Mouse (Mus musculus): ENCODE measurements at regions not wholly inside any gene's neighbourhood (a gene's known extent, or its start where the extent isn't known, plus 50 kb on each side); places are given as distances from the start of the nearest gene placed in this dataset.

DNA sequence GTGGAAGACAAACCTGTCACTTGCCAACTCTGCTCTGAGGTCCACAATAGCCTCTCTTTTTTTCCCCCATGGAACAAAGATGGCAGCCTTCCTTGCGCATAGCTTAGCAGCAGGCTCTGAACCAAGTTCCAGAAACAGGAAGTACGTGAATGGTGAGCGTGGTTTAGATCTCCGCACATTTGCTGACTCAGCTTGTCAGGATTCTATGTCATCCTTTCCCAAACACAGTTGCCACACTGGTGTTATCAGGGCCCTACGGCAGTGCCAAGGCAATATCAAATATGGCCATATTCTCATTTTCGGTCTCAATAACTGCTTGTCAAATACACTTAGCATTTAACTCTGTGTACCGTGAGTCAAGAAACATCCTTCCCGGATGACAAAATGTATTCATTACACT lies 161.8 kb upstream of the Irx5 start:
- Histone ChIP-seq H3K79me2 (ENCODE audit: control insufficient read depth, insufficient read depth) (no peaks in the 10 kb centered on the region), H3K4me3 (ENCODE audit: insufficient read depth, poor library complexity, severe bottlenecking) (no peak overlapping the region), H3ac (ENCODE audit: control insufficient read depth, insufficient read length, low read depth) (no peak overlapping the region), H3K27me3 (ENCODE audit: control insufficient read depth, insufficient read depth, insufficient read length) (no peaks in the 10 kb centered on the region), H3K36me3 (ENCODE audit: control insufficient read depth, insufficient read depth) (no peaks in the 10 kb centered on the region), H3K79me3 (ENCODE audit: low read depth) (no peaks in the 10 kb centered on the region)
- TF ChIP-seq CTCF (IDR thresholded peaks at IDR 0.05; ENCODE audit: control insufficient read depth, insufficient read depth, insufficient read length) (no peak), FOSL1 (IDR thresholded peaks at IDR 0.05; ENCODE audit: insufficient read depth, low read length, poor library complexity, severe bottlenecking) (no peak), USF1 (IDR thresholded peaks at IDR 0.05; ENCODE audit: low read depth) (no peak), MYOD1 (IDR thresholded peaks at IDR 0.05; ENCODE audit: control insufficient read depth, insufficient read length, low read depth) (no peak), CEBPB (IDR thresholded peaks at IDR 0.05; ENCODE audit: low read depth) (no peak), MAX (IDR thresholded peaks at IDR 0.05) (no peak), MYOG (IDR thresholded peaks at IDR 0.05; ENCODE audit: control insufficient read depth, extremely low read depth, insufficient read length) (no peak)

DNA sequence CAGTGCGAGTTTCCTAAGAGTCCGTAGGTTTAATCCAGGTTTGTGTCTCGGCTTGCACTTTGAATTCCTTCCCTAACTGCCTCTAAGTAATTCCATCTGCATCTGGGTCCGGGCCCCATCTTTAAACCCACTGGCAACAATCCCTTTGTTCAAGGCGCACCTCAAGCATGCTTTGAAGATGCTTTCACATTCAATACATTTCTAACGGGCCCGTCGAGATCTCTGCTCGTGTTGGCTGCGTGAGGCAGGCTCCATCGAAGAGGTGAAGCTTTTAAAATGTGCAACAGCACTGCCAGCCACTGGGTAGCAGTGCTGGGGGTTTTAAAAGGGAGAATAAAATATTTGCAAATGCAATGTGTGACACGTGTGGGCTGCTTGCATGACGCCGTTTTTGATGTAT lies 163.4 kb upstream of the Irx5 start:
- TF ChIP-seq USF1 (IDR thresholded peaks at IDR 0.05; ENCODE audit: low read depth) (no peak), MYOG (IDR thresholded peaks at IDR 0.05; ENCODE audit: control insufficient read depth, extremely low read depth, insufficient read length) (no peak), MAX (IDR thresholded peaks at IDR 0.05) (no peak), CEBPB (IDR thresholded peaks at IDR 0.05; ENCODE audit: low read depth) (no peak), FOSL1 (IDR thresholded peaks at IDR 0.05; ENCODE audit: insufficient read depth, low read length, poor library complexity, severe bottlenecking) (no peak), MYOD1 (IDR thresholded peaks at IDR 0.05; ENCODE audit: control insufficient read depth, insufficient read length, low read depth) (no peak), CTCF (IDR thresholded peaks at IDR 0.05; ENCODE audit: control insufficient read depth, insufficient read depth, insufficient read length) (no peak)
- Histone ChIP-seq H3K79me3 (ENCODE audit: low read depth) (no peaks in the 10 kb centered on the region), H3K4me3 (ENCODE audit: insufficient read depth, poor library complexity, severe bottlenecking) (no peak overlapping the region), H3K79me2 (ENCODE audit: control insufficient read depth, insufficient read depth) (no peaks in the 10 kb centered on the region), H3K36me3 (ENCODE audit: control insufficient read depth, insufficient read depth) (no peaks in the 10 kb centered on the region), H3K27me3 (ENCODE audit: control insufficient read depth, insufficient read depth, insufficient read length) (no peaks in the 10 kb centered on the region), H3ac (ENCODE audit: control insufficient read depth, insufficient read length, low read depth) (no peak overlapping the region)

DNA sequence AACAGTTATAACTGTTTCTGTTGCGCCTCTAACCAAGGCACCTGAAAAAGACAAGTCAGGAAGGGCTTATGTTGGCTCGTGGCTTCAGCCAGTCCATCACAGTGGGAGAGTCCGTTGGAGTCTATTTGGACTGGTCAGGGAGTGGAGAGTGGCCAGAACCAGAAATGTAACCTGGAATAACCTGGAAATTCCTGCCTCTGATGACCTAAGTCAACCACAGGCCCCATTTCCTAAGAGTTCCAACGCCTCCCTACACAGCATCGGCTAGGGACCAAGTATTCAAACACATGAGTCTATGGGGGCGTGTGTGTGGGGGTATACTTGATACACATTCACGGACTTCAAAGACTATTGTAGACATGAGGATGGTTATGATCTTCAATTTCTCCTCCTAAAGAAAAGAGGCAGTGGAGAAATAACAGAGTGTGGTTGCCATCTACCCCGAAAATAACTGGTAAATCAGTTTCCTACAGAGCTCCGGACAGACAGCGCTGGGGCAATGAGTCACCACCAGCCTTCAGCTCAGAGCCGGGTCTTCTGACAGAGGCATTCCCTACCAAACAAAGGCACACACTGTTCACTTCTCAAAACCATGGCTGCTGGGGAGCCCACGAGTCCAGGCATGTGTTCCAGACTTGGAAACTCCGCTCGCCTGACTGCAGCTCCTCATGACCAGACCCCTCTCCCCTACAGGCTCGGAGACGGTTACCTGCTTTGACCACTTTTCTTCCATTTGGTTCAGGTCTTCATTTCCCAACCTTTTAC lies 167.0 kb upstream of the Irx5 start:
- no peak overlapping the region for H3ac ChIP-seq (ENCODE audit: control insufficient read depth, insufficient read length, low read depth)
- H3K79me2 ChIP-seq (ENCODE audit: control insufficient read depth, insufficient read depth): no peaks in the 10 kb centered on the region
- no peak overlapping the region for H3K4me3 ChIP-seq (ENCODE audit: insufficient read depth, poor library complexity, severe bottlenecking)
- no peaks in the 10 kb centered on the region for H3K79me3 ChIP-seq (ENCODE audit: low read depth)
- no peaks in the 10 kb centered on the region for H3K27me3 ChIP-seq (ENCODE audit: control insufficient read depth, insufficient read depth, insufficient read length)
- no peaks in the 10 kb centered on the region for H3K36me3 ChIP-seq (ENCODE audit: control insufficient read depth, insufficient read depth)
- TF ChIP-seq FOSL1 (IDR thresholded peaks at IDR 0.05; ENCODE audit: insufficient read depth, low read length, poor library complexity, severe bottlenecking): no peak
- no peak for TF ChIP-seq USF1 (IDR thresholded peaks at IDR 0.05; ENCODE audit: low read depth)
- TF ChIP-seq CEBPB (IDR thresholded peaks at IDR 0.05; ENCODE audit: low read depth): no peak
- TF ChIP-seq MYOD1 (IDR thresholded peaks at IDR 0.05; ENCODE audit: control insufficient read depth, insufficient read length, low read depth): no peak
- no peak for TF ChIP-seq MYOG (IDR thresholded peaks at IDR 0.05; ENCODE audit: control insufficient read depth, extremely low read depth, insufficient read length)
- TF ChIP-seq MAX (IDR thresholded peaks at IDR 0.05): no peak
- TF ChIP-seq CTCF (IDR thresholded peaks at IDR 0.05; ENCODE audit: control insufficient read depth, insufficient read depth, insufficient read length): no peak

DNA sequence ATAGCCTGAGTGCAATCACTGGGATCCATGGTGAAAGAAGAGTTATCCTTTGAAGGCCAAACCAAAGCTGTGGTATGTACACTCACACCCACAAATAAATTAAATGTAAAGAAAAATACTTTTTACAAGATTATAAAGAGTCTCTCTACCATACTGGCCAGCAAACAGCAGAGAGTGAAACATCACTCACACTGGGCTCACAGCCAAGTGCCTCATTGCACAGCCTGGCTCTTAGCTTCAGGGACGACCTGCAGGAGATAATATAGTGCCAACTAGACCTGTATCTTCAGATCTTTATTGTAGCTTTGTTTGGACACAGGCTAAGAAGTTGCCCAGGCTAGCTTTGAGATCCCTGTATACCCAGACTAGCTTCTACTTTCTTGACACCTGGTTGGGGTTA lies 174.1 kb upstream of the Irx5 start:
- H3K27me3 ChIP-seq (ENCODE audit: control insufficient read depth, insufficient read depth, insufficient read length): no peaks in the 10 kb centered on the region
- no peaks in the 10 kb centered on the region for H3K79me3 ChIP-seq (ENCODE audit: low read depth)
- H3K79me2 ChIP-seq (ENCODE audit: control insufficient read depth, insufficient read depth): no peaks in the 10 kb centered on the region
- TF ChIP-seq CTCF (IDR thresholded peaks at IDR 0.05; ENCODE audit: control insufficient read depth, insufficient read depth, insufficient read length) (no peak), MYOG (IDR thresholded peaks at IDR 0.05; ENCODE audit: control insufficient read depth, extremely low read depth, insufficient read length) (no peak), MAX (IDR thresholded peaks at IDR 0.05) (no peak), FOSL1 (IDR thresholded peaks at IDR 0.05; ENCODE audit: insufficient read depth, low read length, poor library complexity, severe bottlenecking) (no peak), CEBPB (IDR thresholded peaks at IDR 0.05; ENCODE audit: low read depth) (no peak)
- H3ac ChIP-seq (ENCODE audit: control insufficient read depth, insufficient read length, low read depth): no peak overlapping the region
- no peaks in the 10 kb centered on the region for H3K36me3 ChIP-seq (ENCODE audit: control insufficient read depth, insufficient read depth)
- no peak overlapping the region for H3K4me3 ChIP-seq (ENCODE audit: insufficient read depth, poor library complexity, severe bottlenecking)

DNA sequence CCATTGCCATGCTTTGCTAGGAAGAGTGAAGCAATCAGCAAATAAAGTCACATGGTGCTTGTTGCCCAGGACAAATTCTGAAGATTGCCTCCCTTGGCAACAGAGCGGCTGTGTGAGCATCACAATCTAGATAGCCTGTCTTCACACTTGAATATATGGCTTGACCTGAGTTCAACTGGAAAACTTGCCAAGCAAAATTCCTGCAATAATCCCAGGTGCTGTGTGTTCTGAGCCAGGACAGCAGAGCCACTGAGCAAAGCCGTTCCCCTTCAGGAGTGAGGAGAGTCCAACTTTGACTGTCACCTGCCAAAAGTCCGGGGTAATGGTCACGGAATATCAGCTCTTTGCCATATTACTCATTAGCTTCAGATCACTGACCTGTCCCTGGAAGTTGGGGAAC lies 176.8 kb upstream of the Irx5 start:
- Histone ChIP-seq H3K27me3 (ENCODE audit: control insufficient read depth, insufficient read depth, insufficient read length) (no peaks in the 10 kb centered on the region), H3K79me2 (ENCODE audit: control insufficient read depth, insufficient read depth) (no peaks in the 10 kb centered on the region)
- TF ChIP-seq FOSL1 (IDR thresholded peaks at IDR 0.05; ENCODE audit: insufficient read depth, low read length, poor library complexity, severe bottlenecking): no peak
- no peak for TF ChIP-seq USF1 (IDR thresholded peaks at IDR 0.05; ENCODE audit: low read depth)
- TF ChIP-seq CTCF (IDR thresholded peaks at IDR 0.05; ENCODE audit: control insufficient read depth, insufficient read depth, insufficient read length): no peak
- no peak for TF ChIP-seq MYOD1 (IDR thresholded peaks at IDR 0.05; ENCODE audit: control insufficient read depth, insufficient read length, low read depth)
- no peak for TF ChIP-seq MAX (IDR thresholded peaks at IDR 0.05)
- TF ChIP-seq MYOG (IDR thresholded peaks at IDR 0.05; ENCODE audit: control insufficient read depth, extremely low read depth, insufficient read length): no peak
- no peak for TF ChIP-seq CEBPB (IDR thresholded peaks at IDR 0.05; ENCODE audit: low read depth)

More for the DNA sequence above, 176.8 kb upstream of the Irx5 start:
- Histone ChIP-seq H3K79me3 (ENCODE audit: low read depth) (no peaks in the 10 kb centered on the region), H3K36me3 (ENCODE audit: control insufficient read depth, insufficient read depth) (no peaks in the 10 kb centered on the region), H3K4me3 (ENCODE audit: insufficient read depth, poor library complexity, severe bottlenecking) (no peak overlapping the region), H3ac (ENCODE audit: control insufficient read depth, insufficient read length, low read depth) (no peak overlapping the region)

All from C2C12 (cell line).